Mouse (Mus musculus): ENCODE results near the gene Hmgb1. TPM values are rescaled to one million over a fixed set of nuclear protein-coding genes. Genes with fewer than 3 reads are reported as not detected.

The Hmgb1 gene
- total RNA-seq (2014; rRNA removed) = 128 and 150 TPM in 2 replicates
- polyA plus RNA-seq (2015; fragmentation: Nextera tagmentation; extraction: Ambion mirVana) = 757 and 786 TPM in 2 replicates

GRCm38 (mm10) chr5:149184104-149184843 lies at the start of gene Hmgb1, which contains the start of gene Uspl1:
Gene Hmgb1 (minus strand): TSS chr5:149184489.
Gene Uspl1 (plus strand): TSS chr5:149184350.
- H3K4me1 ChIP-seq (ENCODE audit: insufficient read depth, low read length) = peaks cover 15% of the 10 kb centered on the region
- peak within 1 kb of the TSS; percentile 82 for H3K9ac ChIP-seq (replicated peaks; ENCODE audit: low read length)
- H3K9me3 ChIP-seq (ENCODE audit: low read length) = no peaks in the 10 kb centered on the region
- H3K4me3 ChIP-seq (ENCODE audit: low read length) = peak within 1 kb of the TSS; percentile 58
- WGBS = under 1% methylated on average over 54 of the region's 59 CpGs
- ATAC-seq (peak; percentile 98), DNase-seq (ENCODE audit: low spot score) (peak; percentile 99)
- no peak for TF ChIP-seq CTCF (IDR thresholded peaks at IDR 0.05; ENCODE audit: low read depth)
- peak within 1 kb of the TSS; percentile 84 for H3K27ac ChIP-seq
- H3K36me3 ChIP-seq (ENCODE audit: insufficient read depth, low read length) = peaks cover 2% of the 10 kb centered on the region; the same call in 1 of the 2 replicates
- H3K4me2 ChIP-seq (ENCODE audit: low read depth, low read length) = peak within 1 kb of the TSS; percentile 80
- H3K27me3 ChIP-seq (ENCODE audit: insufficient read depth, low read length) = no peaks in the 10 kb centered on the region

DNA sequence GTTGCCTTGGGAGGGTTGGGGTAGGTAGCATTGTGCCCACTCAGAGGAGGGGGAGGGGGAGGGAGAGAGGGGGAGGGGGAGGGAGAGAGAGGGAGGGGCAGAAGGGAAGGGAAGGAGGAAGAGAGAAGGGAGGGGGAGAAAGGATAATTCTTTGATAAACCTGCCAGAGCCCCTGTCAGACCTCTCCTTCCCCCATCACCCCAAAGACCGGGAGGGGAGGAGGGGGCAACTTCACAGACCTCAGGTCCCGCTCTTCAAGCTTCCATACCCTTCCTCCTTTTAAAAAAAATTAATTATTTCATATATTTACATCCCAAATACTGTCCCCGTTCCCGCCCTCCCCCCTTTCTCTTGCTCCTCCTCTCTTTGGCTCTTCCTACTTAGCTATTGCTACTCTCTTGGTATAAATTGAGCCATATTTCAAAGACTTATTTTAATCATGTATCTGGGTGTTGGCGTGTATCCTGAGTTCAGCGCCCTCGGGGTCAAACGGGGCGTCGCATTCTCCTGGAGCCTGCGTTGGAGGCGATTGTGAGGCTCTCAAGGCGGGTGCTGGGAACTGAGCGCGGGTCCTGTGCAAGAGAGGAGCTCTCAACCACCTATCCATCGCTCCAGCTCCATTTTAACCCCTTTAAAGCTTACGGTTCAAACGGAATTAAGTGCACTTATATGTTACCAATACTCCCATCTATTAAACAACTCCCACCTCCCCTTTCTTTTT lies 45.5 kb upstream of the Hmgb1 start:
- Histone ChIP-seq H3K4me1 (ENCODE audit: insufficient read depth, low read length) (no peaks in the 10 kb centered on the region), H3K4me2 (ENCODE audit: low read depth, low read length) (peak overlapping the region; percentile 56), H3K9me3 (ENCODE audit: low read length) (no peaks in the 10 kb centered on the region), H3K27me3 (ENCODE audit: insufficient read depth, low read length) (no peaks in the 10 kb centered on the region), H3K27ac (peak overlapping the region; percentile 81), H3K4me3 (ENCODE audit: low read length) (peak overlapping the region; percentile 45), H3K9ac (replicated peaks; ENCODE audit: low read length) (peak overlapping the region; percentile 52), H3K36me3 (ENCODE audit: insufficient read depth, low read length) (no peaks in the 10 kb centered on the region)
- ATAC-seq (0 out of 2 replicates have a peak, but pooled peaks have one; percentile 1), DNase-seq (ENCODE audit: low spot score) (no peak)
- TF ChIP-seq CTCF (IDR thresholded peaks at IDR 0.05; ENCODE audit: low read depth) = no peak
- WGBS = 76% methylated on average over 18 of the region's 18 CpGs

GRCm38 (mm10) chr5:149228700-149229618 lies 44.7 kb upstream of the Hmgb1 start:
- DNase-seq (ENCODE audit: low spot score) (peak; percentile 95), ATAC-seq (peak; percentile 97)
- Histone ChIP-seq H3K9ac (replicated peaks; ENCODE audit: low read length) (peak overlapping the region; percentile 52), H3K27me3 (ENCODE audit: insufficient read depth, low read length) (no peaks in the 10 kb centered on the region), H3K9me3 (ENCODE audit: low read length) (no peaks in the 10 kb centered on the region), H3K4me2 (ENCODE audit: low read depth, low read length) (peak overlapping the region; percentile 56), H3K27ac (peak overlapping the region; percentile 81), H3K4me3 (ENCODE audit: low read length) (peak overlapping the region; percentile 45), H3K36me3 (ENCODE audit: insufficient read depth, low read length) (no peaks in the 10 kb centered on the region), H3K4me1 (ENCODE audit: insufficient read depth, low read length) (no peaks in the 10 kb centered on the region)
- no peak for TF ChIP-seq CTCF (IDR thresholded peaks at IDR 0.05; ENCODE audit: low read depth)
- WGBS = 2% methylated on average over 50 of the region's 55 CpGs

- H3K4me1 ChIP-seq (ENCODE audit: insufficient read depth, low read length) = no peaks in the 10 kb centered on the region
- peak; percentile 13 for DNase-seq (ENCODE audit: low spot score)
Measured at GRCm38 (mm10) chr5:149224666-149225065, 40.4 kb upstream of the Hmgb1 start.

DNA sequence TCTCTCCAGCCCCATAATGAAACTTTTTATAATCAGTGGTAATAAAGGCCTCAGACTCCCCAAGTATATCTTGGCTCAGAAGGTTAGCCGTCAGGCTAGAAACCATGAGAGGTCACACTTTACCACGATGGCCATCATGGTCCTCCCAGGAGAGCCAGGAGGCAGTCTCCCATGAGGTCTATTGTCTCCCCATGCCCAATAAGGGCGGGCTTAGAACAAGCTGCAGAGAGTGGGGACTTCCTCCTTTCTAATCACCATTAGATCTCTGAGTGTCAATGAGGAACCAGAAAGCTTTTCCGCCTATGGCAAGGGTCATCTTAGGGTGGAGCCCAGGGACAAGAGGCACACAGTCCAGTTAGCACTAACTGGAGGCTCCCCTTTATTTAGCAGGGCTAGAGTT lies 37.1 kb upstream of the Hmgb1 start:
- Histone ChIP-seq H3K27ac (no peak overlapping the region), H3K4me3 (ENCODE audit: low read length) (no peak overlapping the region), H3K9me3 (ENCODE audit: low read length) (no peaks in the 10 kb centered on the region), H3K4me1 (ENCODE audit: insufficient read depth, low read length) (no peaks in the 10 kb centered on the region), H3K27me3 (ENCODE audit: insufficient read depth, low read length) (no peaks in the 10 kb centered on the region), H3K36me3 (ENCODE audit: insufficient read depth, low read length) (no peaks in the 10 kb centered on the region), H3K9ac (replicated peaks; ENCODE audit: low read length) (no peak overlapping the region), H3K4me2 (ENCODE audit: low read depth, low read length) (no peak overlapping the region)
- no peak for TF ChIP-seq CTCF (IDR thresholded peaks at IDR 0.05; ENCODE audit: low read depth)
- DNase-seq (ENCODE audit: low spot score) = no peak
- WGBS = 92% methylated on average over 4 of the region's 4 CpGs
- no peak for ATAC-seq

More at GRCm38 (mm10) chr5:149224666-149225065, 40.4 kb upstream of the Hmgb1 start:
- TF ChIP-seq CTCF (IDR thresholded peaks at IDR 0.05; ENCODE audit: low read depth) = no peak
- 12% methylated on average over 7 of the region's 7 CpGs for WGBS
- Histone ChIP-seq H3K9ac (replicated peaks; ENCODE audit: low read length) (no peak overlapping the region), H3K4me3 (ENCODE audit: low read length) (no peak overlapping the region), H3K36me3 (ENCODE audit: insufficient read depth, low read length) (no peaks in the 10 kb centered on the region), H3K9me3 (ENCODE audit: low read length) (no peaks in the 10 kb centered on the region), H3K4me2 (ENCODE audit: low read depth, low read length) (0 out of 2 replicates have a peak overlapping the region, but pooled peaks have one; percentile 1), H3K27me3 (ENCODE audit: insufficient read depth, low read length) (no peaks in the 10 kb centered on the region), H3K27ac (no peak overlapping the region)
- no peak for ATAC-seq

GRCm38 (mm10) chr5:149219493-149219892 lies 35.2 kb upstream of the Hmgb1 start:
- Histone ChIP-seq H3K4me1 (ENCODE audit: insufficient read depth, low read length) (no peaks in the 10 kb centered on the region), H3K4me2 (ENCODE audit: low read depth, low read length) (no peak overlapping the region), H3K27me3 (ENCODE audit: insufficient read depth, low read length) (no peaks in the 10 kb centered on the region), H3K9ac (replicated peaks; ENCODE audit: low read length) (no peak overlapping the region), H3K9me3 (ENCODE audit: low read length) (no peaks in the 10 kb centered on the region), H3K36me3 (ENCODE audit: insufficient read depth, low read length) (peaks cover 15% of the 10 kb centered on the region), H3K27ac (no peak overlapping the region), H3K4me3 (ENCODE audit: low read length) (no peak overlapping the region)
- no peak for ATAC-seq
- DNase-seq (ENCODE audit: low spot score) = no peak
- TF ChIP-seq CTCF (IDR thresholded peaks at IDR 0.05; ENCODE audit: low read depth) = no peak
- WGBS = 88% methylated on average over 3 of the region's 3 CpGs
